Mouse (Mus musculus) natural killer cell, adult 2 months (primary cell): ENCODE results near the gene Peg10.

Experiments
- DNase-seq, 2 experiments: peaks; one replicate each; pipeline ENCODE4 v3.0.0; 2022; ENCODE audit warnings: low spot score in 2 of 2

Peg10 gene

DNA sequence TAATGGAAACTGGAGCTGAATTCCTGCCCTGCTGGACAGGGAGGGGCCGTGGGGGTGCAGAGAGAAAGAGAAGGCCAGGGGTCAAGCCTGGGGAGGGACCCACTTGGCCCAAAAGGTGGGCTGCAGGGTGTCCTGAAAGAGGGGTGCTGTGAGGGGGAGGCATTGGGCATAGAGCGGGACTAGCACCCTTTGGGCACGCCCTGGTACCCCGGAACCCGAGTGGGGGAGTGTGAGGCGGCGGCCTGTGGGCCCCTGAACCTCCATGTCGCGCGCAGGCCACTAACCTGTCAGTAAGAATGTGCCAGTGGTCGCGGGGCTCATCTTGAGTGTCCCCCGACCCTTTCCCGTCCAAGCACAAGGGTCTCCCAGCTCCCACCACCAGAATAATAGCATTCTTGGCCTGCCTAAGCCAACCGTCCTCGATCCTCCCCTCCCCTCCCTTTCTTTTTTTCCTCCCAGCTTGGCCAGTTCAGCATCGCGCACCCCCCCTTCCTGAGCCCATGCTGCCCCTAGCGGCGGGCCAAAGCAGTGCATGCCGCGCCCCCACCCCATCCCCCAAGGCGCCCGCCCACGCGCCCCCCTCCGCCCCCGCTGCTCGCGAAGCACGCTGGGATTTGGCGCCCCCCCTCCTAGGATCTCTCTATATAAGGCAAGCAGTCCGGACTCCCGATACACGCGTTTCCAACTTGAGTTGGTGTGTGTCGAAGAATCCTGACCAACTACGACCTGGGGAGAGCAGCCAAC lies at the start of gene Peg10, which contains the start of gene Sgce:
Gene Peg10 (plus strand): TSS at position 611 of the 744 bp plus-strand sequence.
Gene Sgce (minus strand): TSS at position 512 of the 744 bp plus-strand sequence.
- DNase-seq: peak; percentile 30 to 34

GRCm38 (mm10) chr6:4701641-4702040 lies 45.5 kb upstream of the Peg10 start:
- DNase-seq: no peak

GRCm38 (mm10) chr6:4703908-4704307 lies 43.2 kb upstream of the Peg10 start:
- DNase-seq: no peak

DNA sequence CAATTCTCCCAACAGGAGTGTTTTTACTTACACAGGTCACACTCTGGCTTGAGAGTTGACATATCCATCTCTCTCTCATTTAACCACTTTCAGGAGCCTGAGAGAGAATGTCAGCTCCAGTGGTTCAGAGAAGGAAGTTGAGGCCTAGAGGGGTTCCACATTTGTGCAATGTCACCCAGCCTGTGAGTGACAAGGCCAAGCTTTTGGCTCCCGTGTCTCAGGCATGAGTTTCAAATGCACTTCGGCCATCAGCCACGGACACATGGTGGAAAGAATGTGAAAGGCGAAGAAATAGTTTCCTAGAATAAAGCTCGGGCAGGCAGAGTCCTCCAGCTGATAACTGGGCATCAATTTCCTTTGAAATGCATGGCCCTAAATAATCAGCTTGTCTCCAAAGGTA lies 40.7 kb upstream of the Peg10 start:
- no peak for DNase-seq

- DNase-seq: no peak
Observed at GRCm38 (mm10) chr6:4708971-4709370, 38.1 kb upstream of the Peg10 start.

GRCm38 (mm10) chr6:4716171-4716570 lies 30.9 kb upstream of the Peg10 start:
- DNase-seq: no peak

GRCm38 (mm10) chr6:4717344-4717743 lies 29.8 kb upstream of the Peg10 start:
- no peak for DNase-seq

DNA sequence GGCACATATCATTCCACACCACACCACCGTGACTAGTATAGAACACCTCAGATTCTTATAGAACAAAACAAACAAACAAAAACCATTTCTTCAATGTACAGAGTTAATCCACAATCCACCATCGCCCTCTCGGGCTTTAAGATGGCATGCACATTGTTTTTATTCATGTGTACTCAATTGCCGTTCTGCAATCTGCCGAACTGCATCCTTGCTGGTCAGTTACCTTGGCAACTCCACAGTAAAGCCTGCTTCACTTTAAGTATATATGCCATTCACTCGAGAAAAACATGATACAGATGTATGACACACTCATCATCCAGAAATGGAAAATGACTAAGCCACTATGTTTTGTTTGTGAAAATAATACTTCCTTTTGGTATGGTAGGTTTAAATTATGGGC lies 25.0 kb upstream of the Peg10 start:
- DNase-seq: no peak

DNA sequence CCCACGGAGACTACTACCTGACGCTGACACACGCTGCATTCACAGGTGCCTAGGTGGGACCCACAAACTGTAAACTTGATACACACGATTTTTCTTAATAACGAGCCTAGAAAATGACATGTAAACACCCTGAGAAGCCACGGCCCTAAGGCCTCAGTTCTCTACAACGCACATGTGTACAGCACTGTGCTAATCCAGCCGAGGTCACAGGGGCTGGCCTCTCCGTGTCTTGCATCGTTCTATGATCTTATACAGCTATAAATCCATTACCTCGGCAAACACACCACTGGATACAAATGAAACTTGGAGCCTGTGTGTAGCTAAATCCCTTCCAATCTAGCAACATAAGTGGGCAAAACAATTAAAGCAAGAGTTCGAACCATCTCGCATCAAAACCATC lies 24.4 kb upstream of the Peg10 start:
- DNase-seq: no peak

DNA sequence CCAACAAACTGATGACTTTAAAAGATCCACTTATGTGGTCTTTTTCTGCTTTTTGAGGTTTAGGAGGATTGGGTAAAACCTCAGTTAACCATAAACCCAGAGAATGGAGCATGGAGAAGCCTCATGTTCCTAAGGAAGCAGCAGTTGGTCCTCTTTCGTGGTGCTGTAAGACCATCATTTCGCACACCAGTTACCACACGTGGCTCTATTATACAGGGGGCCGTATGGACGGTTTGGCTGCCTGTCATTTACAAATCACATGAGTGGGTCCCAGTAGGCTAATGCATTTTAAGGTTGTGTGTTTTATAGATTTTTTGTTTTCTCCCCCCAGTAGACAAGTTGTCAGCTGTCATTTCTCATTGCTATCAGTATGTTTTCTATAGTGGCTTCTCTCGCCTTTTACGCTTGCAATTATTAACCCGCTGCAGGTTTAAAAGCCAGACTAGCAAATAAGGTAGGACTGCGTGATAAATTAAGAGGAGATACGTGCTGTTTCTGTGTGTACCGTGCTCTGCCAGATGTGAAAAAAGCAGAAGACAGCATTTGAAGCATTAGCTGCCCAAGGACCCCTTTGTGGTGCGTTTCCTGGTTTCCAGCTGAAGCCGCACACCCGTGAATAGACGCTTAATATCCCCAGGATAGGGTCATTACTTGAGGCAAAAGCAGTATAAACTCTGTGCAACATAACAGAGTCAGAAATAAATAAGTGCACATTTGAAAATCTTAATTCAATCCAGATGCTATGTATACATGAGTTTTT lies 22.9 kb upstream of the Peg10 start:
- no peak for DNase-seq

- no peak for DNase-seq
Observed at GRCm38 (mm10) chr6:4728305-4728704, 18.8 kb upstream of the Peg10 start.

- no peak for DNase-seq
Observed at GRCm38 (mm10) chr6:4731675-4732074, 15.4 kb upstream of the Peg10 start.

GRCm38 (mm10) chr6:4733208-4733607 lies 13.9 kb upstream of the Peg10 start:
- DNase-seq: no peak

- no peak for DNase-seq
Observed at GRCm38 (mm10) chr6:4736372-4736771, 10.7 kb upstream of the Peg10 start.

- no peak for DNase-seq
Observed at GRCm38 (mm10) chr6:4738034-4738629, 9.0 kb upstream of the Peg10 start.

DNA sequence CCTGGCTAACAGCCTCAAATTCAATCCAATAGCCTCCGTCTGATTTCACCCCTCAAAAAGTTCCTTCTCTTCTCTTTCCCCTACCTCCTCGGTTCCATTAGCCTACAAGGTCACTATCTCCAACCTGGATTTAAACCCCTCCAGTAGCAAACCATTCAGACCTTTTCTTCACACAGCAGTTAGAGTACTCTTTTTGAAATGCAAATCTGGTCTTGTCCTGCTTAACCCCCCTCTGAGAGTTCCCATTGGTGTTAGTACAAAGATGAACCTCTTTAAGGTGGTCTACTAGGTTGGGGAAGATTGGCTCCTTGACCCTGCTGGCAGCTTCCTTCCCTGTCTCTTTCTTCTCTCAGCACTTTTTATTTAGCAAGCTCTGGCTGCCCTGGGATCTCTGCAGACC lies 8.4 kb upstream of the Peg10 start:
- no peak for DNase-seq

DNA sequence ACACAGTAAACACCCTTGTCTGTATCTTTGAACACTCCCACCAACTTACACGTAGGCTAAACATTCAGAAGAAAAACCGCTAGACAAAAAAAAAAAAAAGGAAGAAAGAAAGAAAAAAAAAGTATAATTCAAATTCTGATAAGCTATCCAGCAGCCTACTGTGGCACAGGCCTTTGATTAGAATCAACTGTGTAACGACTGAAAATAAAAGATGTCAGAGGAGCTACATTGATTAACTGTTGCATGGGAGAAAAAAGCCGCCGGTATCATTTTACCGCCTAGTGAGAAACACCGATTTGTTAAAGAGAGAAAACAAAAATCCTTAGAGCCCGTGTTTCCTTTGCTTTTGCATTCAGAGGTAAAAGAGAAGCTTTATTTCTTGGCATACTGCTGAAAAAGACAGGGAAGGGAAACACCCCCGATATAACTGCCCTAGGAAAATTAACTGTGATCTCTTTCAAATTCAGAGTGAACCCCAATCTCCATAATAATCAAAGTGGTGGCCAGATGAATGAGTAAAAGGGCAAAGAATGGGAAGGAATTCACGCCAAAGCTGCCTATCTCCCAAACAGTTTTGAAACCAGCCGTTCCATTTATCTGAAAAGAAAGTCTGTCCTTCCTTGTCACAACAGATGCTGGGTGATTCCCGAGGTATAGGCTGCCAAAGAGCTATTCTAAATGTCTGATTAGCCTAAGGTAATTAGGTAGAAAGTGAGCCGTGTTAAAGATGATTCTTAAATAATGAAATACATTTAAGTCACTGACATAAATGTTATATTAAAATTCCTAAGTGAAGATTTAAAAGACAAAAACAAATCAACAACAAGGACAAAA lies 7.4 kb upstream of the Peg10 start:
- no peak for DNase-seq

- no peak for DNase-seq
Observed at GRCm38 (mm10) chr6:4740511-4740910, 6.6 kb upstream of the Peg10 start.

GRCm38 (mm10) chr6:4746036-4746695 lies 940 bp upstream of the Peg10 start:
- no peak for DNase-seq

DNA sequence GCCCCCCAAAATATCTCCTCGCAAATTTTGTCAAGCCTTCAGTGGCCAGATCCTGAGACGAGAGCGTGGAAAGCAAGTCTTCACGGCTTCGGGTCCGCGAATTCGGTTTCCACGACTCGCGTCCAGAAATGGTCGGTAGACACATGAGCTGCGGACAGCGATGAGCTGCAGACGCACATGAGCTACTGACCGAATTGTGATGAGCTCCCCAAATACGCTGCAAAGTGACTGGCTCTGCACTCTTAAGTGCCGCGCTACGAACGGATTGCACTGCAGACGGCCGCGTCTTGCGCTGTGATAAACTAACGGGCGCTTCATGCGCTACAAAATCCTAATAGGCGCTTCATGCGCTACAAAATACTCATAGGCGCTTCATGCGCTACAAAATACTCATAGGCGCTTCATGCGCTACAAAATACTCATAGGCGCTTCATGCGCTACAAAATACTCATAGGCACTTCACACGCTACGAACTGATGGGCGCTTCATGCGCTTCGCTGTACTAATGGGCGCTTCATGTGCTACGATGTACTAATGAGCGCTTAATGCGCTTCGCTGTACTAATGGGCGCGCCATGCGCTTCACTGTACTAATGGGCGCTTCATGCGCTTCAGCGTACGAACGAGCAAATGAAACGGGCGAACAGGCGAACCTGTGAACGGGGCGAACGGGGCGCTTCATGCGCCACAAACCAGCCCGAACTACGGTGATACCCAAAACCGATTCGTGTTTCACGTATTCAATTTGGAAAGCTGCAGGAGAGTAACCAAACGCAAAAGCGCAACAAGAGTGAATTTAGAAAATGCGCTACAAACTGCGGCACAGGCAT lies 785 bp downstream of the Peg10 start:
- DNase-seq: peak in 1 of 2 experiments; percentile 25
